Mouse (Mus musculus) natural killer cell, adult 2 months (primary cell): ENCODE measurements around the gene Cdk19.

Experiments
- DNase-seq, 2 experiments: peaks; one replicate each; pipeline ENCODE4 v3.0.0; 2022; ENCODE audit warnings: low spot score in 2 of 2

The Cdk19 gene

DNA sequence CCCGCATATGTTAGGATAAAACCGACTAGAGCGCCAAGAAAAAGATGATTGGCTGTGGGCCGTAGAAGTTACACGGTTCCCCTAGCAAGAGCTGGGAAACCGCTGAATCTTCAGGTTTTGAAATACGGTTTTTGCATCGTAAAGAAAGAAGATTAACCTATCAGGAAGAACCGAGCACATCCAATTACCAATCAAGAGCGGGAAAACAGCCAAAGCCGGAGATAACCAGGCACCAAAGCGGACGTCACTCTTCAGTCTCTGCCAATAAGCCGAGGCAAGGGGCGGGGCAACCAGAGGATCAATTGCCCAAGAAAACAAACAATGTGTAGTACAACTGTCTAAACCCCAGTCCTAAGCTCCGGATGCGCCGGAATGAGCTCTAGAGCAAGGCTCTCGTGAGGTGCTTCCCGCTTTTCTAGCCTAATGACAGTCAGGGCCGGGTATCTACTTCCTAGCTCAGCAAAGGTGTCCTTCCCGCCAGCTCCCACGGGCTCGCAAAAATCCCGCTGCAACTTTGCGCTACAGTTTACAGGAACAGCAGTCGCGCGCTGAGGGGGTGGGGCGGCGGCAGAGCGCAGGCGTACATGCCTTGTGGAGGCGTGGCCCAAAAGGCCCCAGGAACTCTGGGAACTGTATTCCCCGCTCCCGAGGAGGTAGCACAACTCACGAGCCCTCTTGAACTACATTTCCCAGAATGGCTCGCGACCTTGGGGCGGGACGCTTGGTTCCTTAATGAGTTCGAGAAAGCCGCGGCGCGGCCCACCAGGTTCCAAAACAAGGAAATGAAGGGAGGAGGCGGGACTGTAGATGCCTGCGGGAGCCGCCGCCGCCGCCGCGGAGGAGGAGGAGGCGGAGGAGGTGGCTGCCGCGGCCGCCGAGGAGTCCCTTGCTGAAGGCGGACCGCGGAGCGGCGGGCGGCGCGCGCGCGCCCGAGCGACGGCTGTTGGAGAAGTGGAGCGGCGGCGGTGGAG, 9.5 kb downstream of the Cdk19 start:
- peak; percentile 98 for DNase-seq

DNA sequence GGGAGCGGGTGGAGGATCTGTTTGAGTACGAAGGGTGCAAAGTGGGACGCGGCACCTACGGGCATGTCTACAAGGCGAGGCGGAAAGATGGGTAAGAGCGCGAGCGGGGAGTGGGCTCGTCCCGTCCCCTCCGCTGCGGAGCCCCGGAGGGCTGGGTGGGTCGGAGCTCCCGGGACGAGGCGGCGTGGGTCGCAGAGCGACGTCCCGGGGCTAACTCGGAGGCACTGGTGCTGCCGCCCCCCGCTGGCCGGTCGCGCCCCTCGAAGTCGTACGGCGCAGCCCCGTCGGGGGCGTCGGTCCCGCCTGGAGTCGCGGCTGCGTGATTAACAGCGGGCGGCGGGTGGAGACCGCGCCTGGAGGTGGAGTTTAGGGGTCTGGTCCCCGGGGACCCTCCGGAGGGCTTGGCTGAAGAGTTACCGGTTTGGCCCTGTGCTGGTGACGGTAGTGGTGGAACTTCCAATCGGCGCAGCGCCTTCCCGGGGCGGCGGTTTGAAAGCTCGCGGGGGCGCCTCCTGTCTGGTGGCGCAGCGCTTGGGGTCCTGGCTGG, 10.3 kb downstream of the Cdk19 start:
- peak; percentile 27 to 54 for DNase-seq

GRCm38 (mm10) chr10:40350245-40350932, 11.0 kb downstream of the Cdk19 start:
- DNase-seq, result no peak

GRCm38 (mm10) chr10:40351156-40351555, 11.8 kb downstream of the Cdk19 start:
- DNase-seq, result no peak

DNA sequence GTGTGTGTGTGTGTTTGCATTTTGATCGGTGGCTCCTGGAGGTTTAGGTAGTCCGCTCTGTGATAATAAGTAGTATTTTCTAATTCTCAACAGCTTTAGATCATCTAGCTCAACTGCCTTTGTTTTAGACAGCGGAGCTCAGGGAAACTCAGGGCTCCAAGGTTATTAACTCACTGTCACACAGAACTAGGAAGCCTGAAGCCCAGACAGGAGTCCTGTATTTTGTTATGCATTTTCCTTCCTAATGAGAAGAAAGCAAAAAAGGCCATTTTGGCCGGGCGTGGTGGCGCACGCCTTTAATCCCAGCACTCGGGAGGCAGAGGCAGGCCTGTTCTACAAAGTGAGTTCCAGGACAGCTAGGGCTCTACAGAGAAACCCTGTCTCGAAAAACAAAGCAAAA, 14.7 kb downstream of the Cdk19 start:
- no peak for DNase-seq

GRCm38 (mm10) chr10:40354556-40354955, 15.2 kb downstream of the Cdk19 start:
- no peak for DNase-seq

GRCm38 (mm10) chr10:40358166-40358565, 18.8 kb downstream of the Cdk19 start:
- no peak for DNase-seq

DNA sequence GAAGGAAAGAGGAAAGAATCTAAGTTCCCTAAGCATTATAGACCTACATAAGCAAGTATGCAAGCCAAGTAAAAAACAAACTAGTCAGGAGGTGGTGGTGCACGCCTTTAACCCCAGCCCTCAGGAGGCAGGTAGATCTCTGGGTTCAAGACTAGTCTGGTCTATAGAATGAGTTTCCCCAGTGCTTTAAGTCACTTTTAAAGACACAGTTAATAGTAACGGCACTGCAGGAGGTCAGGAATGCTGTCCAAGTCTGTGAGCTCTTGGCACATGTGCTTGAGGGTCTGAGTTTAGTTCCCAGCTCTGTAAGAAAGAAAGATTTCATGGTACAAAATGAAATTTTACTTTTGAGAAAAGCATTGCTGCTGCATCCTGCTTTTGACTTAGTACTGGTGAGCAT, 19.8 kb downstream of the Cdk19 start:
- DNase-seq, result no peak

GRCm38 (mm10) chr10:40363004-40363403, 23.6 kb downstream of the Cdk19 start:
- DNase-seq, result no peak

DNA sequence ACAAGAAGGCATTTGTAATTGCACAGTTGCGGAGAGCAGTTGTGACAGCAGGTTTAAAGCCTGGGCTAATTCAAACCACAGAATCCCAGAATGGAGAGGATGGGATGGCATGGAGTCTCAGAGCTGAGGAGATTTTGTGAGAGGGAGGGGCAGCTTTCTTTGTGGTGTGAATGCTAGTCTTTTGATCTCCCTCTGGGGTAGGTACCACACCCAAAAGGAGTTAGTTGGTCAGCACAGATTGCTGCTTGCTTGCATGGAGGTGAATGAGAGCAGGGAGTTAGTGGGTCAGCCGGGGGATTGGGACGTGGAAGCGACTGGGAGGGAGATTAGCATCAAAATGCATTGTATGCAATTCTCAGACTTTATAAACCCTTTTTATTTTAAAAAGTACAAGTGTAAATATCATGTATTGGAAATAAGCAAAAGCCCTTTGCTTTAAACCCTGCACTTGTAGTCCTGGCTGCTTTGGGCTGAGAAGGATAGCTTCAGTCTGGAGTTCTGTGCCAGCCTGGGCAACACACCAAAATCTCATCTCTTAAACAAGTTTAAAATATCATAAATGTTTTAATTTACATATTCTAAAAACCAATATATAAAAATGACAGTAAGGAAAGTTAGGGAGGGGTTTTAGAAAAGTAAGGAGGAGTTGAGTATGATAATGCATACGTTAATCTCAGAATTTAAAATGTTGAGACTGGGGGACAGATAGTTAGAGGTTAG, 25.4 kb downstream of the Cdk19 start:
- DNase-seq, result no peak

DNA sequence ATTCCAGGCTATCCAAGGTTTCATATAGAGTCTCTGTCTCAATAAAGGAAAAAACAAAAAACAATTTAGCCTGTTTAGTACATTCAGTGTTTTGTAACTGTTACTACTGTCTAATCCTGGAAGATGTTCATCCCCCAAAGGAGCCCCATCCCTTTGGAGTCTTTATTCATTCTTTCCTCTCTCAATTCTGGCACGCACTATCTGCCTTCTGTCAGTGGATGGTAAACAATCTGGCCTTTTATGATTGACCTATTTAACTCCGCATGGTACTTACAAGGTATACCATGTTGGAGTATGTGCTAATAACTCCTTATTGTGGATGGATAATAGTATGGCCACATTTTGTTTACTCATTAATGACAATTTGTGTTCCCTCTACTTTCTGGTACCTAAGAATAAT, 26.6 kb downstream of the Cdk19 start:
- no peak for DNase-seq

GRCm38 (mm10) chr10:40368516-40368915, 29.2 kb downstream of the Cdk19 start:
- DNase-seq, result no peak

- DNase-seq, result no peak
These were observed 30.8 kb downstream of the Cdk19 start for GRCm38 (mm10) chr10:40370156-40370555.

GRCm38 (mm10) chr10:40371184-40371913, 32.0 kb downstream of the Cdk19 start:
- no peak for DNase-seq

DNA sequence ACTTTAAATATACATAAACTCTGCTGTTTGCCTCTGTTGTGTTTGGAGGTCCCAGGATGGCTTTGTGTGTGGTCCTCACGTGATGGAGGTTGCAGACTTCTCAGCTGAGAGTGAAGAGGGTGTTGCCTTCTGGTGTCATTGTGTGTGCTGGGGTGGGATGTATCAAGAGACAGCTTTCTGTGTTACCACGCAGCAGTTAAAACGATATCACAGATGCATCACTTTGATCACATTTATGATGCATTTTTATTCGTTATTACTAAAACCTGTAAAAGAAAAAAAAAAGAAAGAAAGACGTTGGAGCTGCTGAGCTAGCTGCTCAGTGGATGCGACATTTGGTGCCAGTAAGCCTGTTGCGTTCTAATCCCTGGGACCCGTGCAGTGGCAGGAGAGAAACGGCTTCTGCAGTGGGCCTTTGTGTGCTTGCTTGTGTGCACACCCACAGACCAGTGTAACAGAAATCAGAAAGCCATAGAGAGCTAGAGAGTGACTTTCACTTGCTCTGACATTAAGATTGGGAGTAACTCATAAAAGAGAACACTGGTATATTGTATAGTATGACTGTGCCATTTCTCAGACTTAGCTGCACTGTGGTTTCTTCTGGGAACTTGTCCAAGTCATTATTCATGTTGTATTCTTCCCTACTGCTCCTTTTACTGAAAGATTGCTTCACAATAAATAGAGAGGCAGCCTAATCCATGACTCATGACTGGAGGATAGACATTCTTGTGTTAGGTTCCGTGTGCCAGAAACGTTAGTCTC, 32.7 kb downstream of the Cdk19 start:
- DNase-seq, result no peak

DNA sequence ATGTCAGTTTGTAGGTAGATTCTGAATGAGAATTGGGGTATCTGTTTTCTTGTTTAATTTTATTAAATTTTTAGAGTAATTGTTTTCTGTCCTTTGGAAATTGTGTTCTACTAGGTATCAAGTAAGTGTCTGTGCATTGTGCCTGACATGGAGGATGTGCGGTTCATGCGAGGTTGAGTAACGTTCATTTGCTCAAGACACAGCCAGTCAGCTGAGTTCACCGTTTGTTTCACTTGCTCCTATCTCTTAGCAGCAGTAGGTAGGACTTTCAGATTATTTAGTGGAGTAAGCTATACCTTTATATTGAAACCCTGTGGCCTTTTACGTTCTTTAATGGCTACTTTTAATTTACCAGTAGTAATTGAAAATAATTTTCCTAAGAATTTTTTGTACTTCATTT, 34.4 kb downstream of the Cdk19 start:
- DNase-seq, result no peak

- DNase-seq, result no peak
These were observed 35.5 kb downstream of the Cdk19 start for GRCm38 (mm10) chr10:40374828-40375227.

- no peak for DNase-seq
These were observed 36.9 kb downstream of the Cdk19 start for GRCm38 (mm10) chr10:40376286-40376685.

DNA sequence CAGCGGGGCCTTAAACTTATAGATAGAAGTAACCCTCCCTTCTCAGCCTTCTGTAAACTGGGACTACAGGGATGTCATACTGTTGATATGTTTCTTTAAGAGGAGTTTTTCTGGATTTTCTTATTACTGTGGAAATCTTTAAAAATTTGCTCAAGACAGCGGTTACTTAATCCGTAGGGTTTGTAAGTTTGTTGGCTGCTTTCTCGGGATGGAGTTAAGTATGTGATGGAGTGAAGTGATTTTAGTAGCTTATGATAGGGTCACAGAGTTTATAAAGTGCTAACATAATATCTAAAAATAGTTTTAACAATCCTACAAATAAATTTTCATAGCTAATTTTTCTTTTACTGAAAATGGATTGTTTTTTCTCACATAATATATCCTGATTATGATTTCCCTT, 38.9 kb downstream of the Cdk19 start:
- DNase-seq, result no peak

GRCm38 (mm10) chr10:40379682-40380081, 40.3 kb downstream of the Cdk19 start:
- no peak for DNase-seq

DNA sequence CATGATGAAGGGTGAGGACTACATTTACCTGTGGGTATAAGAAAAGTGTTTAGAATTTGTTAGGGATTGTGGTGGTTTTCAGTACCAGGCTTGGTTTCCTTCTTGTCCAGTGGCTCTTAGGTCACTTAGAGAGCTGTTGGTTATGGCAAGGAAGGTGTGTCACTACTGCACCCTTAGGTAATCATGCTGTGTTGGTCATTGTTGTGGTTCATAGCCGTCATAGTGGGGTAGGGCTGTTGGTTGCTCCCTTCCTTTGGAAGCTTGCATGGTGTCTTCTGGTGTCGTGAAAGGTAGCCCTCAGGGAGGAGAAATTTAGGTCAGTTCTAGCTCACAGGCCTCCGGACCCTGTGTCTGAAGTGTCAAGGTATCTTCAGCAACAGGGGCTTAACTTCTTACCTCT, 46.0 kb downstream of the Cdk19 start:
- DNase-seq, result peak; percentile 46 to 67
